In genomic region chr2:144182542-144182941, GRCm38 (mm10) we compare ENCODE assay signal across 13 mouse cellular contexts.
"Had no signal": no experiment of that assay in that cellular context is flagged by ENCODE, and none has a peak within 500 bp of the region (broad histone marks: within the 10 kb centered on the region; RNA-seq: fewer than 3 reads in every experiment).

No protein-coding gene starts in this region.

- H3K27ac ChIP-seq: left cerebral cortex, adult 2 months; limb, embryonic 10.5 days; liver, embryonic 14.5 days; lung, embryonic 15.5 days; midbrain, embryonic 10.5 days; neural tube, embryonic 13.5 days; stomach, embryonic 15.5 days had no signal

- H3K9me3 ChIP-seq: limb, embryonic 10.5 days; lung, embryonic 15.5 days; midbrain, embryonic 10.5 days; neural tube, embryonic 13.5 days; stomach, embryonic 15.5 days had no signal

- ATAC-seq: midbrain, embryonic 16.5 days had no signal

- H3K4me3 ChIP-seq: left cerebral cortex, adult 2 months; limb, embryonic 10.5 days; lung, embryonic 15.5 days; midbrain, embryonic 10.5 days; neural tube, embryonic 13.5 days; stomach, embryonic 15.5 days had no signal

- H3K27me3 ChIP-seq: lung, embryonic 15.5 days; neural tube, embryonic 13.5 days; stomach, embryonic 15.5 days had no signal

- H3K9ac ChIP-seq: liver, embryonic 14.5 days; lung, embryonic 15.5 days; neural tube, embryonic 13.5 days; stomach, embryonic 15.5 days had no signal

- H3K36me3 ChIP-seq: limb, embryonic 10.5 days; lung, embryonic 15.5 days; midbrain, embryonic 10.5 days; neural tube, embryonic 13.5 days; stomach, embryonic 15.5 days had no signal

- DNase-seq: kidney, adult 8-10 months; kidney, postnatal 25 days; retina, postnatal 1 day; right cerebral cortex, postnatal 4 days; thymus, postnatal 36 days had no signal

- H3K4me1 ChIP-seq: limb, embryonic 10.5 days had no signal

- H3K4me2 ChIP-seq: lung, embryonic 15.5 days; neural tube, embryonic 13.5 days; stomach, embryonic 15.5 days had no signal
